Mouse (Mus musculus): ENCODE results near the gene Schip1.

Schip1 gene

GRCm38 (mm10) chr3:68126284-68126856 lies 61.8 kb downstream of the Schip1 start:
- in situ Hi-C loops (cut with MboI, MseI) = no loop called here

- in situ Hi-C loops (cut with MboI, MseI) = no loop called here
These were observed 65.8 kb downstream of the Schip1 start for GRCm38 (mm10) chr3:68130386-68130785.

GRCm38 (mm10) chr3:68138833-68139627 lies 74.4 kb downstream of the Schip1 start:
- in situ Hi-C loops (cut with MboI, MseI) = no loop called here

- in situ Hi-C loops (cut with MboI, MseI) = no loop called here
These were observed 86.1 kb downstream of the Schip1 start for GRCm38 (mm10) chr3:68150688-68151087.

GRCm38 (mm10) chr3:68160175-68160574 lies 95.6 kb downstream of the Schip1 start:
- in situ Hi-C loops (cut with MboI, MseI) = no loop called here

GRCm38 (mm10) chr3:68160760-68161159 lies 96.2 kb downstream of the Schip1 start:
- in situ Hi-C loops (cut with MboI, MseI) = no loop called here

- in situ Hi-C loops (cut with MboI, MseI) = no loop called here
These were observed 113.6 kb downstream of the Schip1 start for GRCm38 (mm10) chr3:68178248-68178647.

GRCm38 (mm10) chr3:68187471-68187870 lies 122.9 kb downstream of the Schip1 start:
- in situ Hi-C loops (cut with MboI, MseI) = no loop called here

GRCm38 (mm10) chr3:68189100-68189499 lies 124.5 kb downstream of the Schip1 start:
- in situ Hi-C loops (cut with MboI, MseI) = no loop called here

- in situ Hi-C loops (cut with MboI, MseI) = no loop called here
These were observed 132.3 kb downstream of the Schip1 start for GRCm38 (mm10) chr3:68196933-68197332.

- in situ Hi-C loops (cut with MboI, MseI) = no loop called here
These were observed 136.6 kb downstream of the Schip1 start for GRCm38 (mm10) chr3:68201214-68201613.

- in situ Hi-C loops (cut with MboI, MseI) = no loop called here
These were observed 137.7 kb downstream of the Schip1 start for GRCm38 (mm10) chr3:68202162-68202902.

GRCm38 (mm10) chr3:68203934-68204467 lies 139.4 kb downstream of the Schip1 start:
- in situ Hi-C loops (cut with MboI, MseI) = no loop called here

- in situ Hi-C loops (cut with MboI, MseI) = no loop called here
These were observed 145.8 kb downstream of the Schip1 start for GRCm38 (mm10) chr3:68210422-68210821.

- in situ Hi-C loops (cut with MboI, MseI) = no loop called here
These were observed 156.8 kb downstream of the Schip1 start for GRCm38 (mm10) chr3:68221452-68221851.

- in situ Hi-C loops (cut with MboI, MseI) = no loop called here
These were observed 175.3 kb downstream of the Schip1 start for GRCm38 (mm10) chr3:68239887-68240286.

GRCm38 (mm10) chr3:68243239-68243638 lies 178.6 kb downstream of the Schip1 start:
- in situ Hi-C loops (cut with MboI, MseI) = no loop called here

- in situ Hi-C loops (cut with MboI, MseI) = no loop called here
These were observed 181.6 kb downstream of the Schip1 start for GRCm38 (mm10) chr3:68246154-68246553.

- in situ Hi-C loops (cut with MboI, MseI) = no loop called here
These were observed 186.0 kb downstream of the Schip1 start for GRCm38 (mm10) chr3:68250589-68250988.

GRCm38 (mm10) chr3:68252335-68252734 lies 187.7 kb downstream of the Schip1 start:
- in situ Hi-C loops (cut with MboI, MseI) = no loop called here

- in situ Hi-C loops (cut with MboI, MseI) = no loop called here
These were observed 197.7 kb downstream of the Schip1 start for GRCm38 (mm10) chr3:68262304-68262703.

- in situ Hi-C loops (cut with MboI, MseI) = no loop called here
These were observed 203.3 kb downstream of the Schip1 start for GRCm38 (mm10) chr3:68267905-68268304.

Data from T-helper 1 cell (primary cell).